Mouse (Mus musculus) intestine, embryonic 15.5 days (tissue): ENCODE data around the gene Rbm34. TPM values are rescaled to one million over a fixed set of nuclear protein-coding genes. Genes with fewer than 3 reads are reported as not detected.

Source experiments
- polyA plus RNA-seq: library from polyadenylated mRNA; unstranded; fragments of >200 nt; fragmentation: Nextera tagmentation; extraction: Ambion mirVana; gene quantifications from 2 replicates; pipeline ENCODE4 v1.2.1, GENCODE M21; 2015

Rbm34 gene
- polyA plus RNA-seq, 1 experiment from 2014 or later, result 30.0 TPM

Other genes with a start within 250 kb of the Rbm34 start
- 295 and 300 TPM in 2 replicates for gene Tomm20, start 25.2 kb downstream of the Rbm34 start, polyA plus RNA-seq
- gene Pard3, start 92.8 kb upstream of the Rbm34 start, polyA plus RNA-seq, result 24.5 and 25.9 TPM in 2 replicates